Mouse (Mus musculus): ENCODE measurements around the gene Parp3.
"Not testable (repeated sequence)": the region's sequence is repeated elsewhere in the genome, so short reads cannot be mapped to it uniquely, and the experiment has no call there.

Gene Parp3

DNA sequence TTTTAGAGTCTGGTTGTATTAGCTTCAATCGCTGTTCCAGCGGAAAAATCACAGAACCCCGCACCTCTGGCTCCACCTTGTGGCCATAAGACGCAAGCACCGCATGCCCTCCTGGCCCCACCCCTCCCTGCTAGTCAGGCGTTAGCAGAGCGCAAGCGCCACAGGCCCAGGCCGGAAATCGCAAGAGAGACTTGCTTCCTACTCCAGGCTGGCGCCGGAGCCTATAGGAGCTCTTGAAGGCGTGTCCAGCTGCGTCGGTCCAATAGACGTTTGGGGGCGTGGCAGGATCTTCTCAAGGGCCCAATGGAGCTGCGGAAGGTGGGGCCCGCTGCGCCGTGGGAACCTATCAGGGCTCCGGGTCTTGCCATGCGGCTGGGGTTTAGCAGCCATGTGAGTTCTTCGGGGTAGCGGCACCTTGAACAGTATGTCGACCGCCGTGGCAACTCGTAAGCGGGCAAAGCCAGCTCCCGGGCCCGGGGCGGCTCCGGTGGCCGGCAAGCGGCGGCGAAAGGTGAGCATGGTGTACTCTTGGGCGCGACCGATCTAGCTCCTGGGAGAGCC lies at the start of gene Parp3:
Gene Parp3, minus strand, starts transcription at position 26 of the 561 bp plus-strand sequence.
- DNase-seq (ENCODE audit: low read depth in 1 of 2, low spot score in 2 of 2) = peak; percentile 97 to 99

- no peak for DNase-seq (ENCODE audit: low read depth in 1 of 2, low spot score in 2 of 2)
These were observed 43.2 kb upstream of the Parp3 start for GRCm38 (mm10) chr9:106519909-106520308.

DNA sequence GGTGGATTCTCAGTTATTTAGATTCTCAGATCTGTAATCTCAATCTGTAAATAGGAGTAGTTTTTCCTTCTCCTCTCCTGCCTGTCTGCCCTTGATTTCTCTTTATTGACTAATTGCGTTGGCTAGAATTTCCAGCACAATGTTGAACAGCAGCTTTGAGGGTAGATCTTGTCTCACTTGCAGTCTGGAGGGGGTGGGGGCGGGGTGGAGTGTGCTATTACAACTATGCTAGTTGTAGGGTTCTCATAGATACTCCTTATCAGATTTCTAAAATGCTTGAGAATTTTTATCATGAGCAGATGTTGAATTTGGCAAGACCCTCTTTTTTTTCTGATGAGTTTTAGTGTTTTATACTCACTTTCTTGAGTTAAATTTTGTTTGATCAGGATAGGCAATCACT lies 42.7 kb upstream of the Parp3 start:
- DNase-seq (ENCODE audit: low read depth in 1 of 2, low spot score in 2 of 2) = no peak

DNA sequence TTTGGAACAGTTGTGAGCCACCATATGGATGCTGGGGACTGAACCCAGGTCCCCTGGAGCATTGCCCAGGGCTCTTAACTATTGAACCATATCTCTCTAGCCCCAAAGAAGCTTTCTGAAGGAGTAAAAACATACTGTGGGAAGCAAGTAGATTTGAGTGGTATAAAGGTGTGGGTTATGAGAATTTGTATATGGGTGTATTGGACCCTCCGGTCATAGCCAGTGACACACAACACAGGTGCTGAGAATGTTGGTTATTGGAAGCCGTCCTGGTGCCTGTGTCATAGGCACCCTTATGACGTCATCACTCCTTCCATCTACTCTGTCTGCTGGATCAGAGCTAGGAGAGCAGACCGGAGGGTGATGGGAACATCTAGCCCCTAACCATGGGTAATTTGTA lies 37.5 kb upstream of the Parp3 start, which contains the start of gene Iqcf5:
Gene Iqcf5, plus strand, starts transcription at position 301 of the 400 bp plus-strand sequence.
- no peak for DNase-seq (ENCODE audit: low read depth in 1 of 2, low spot score in 2 of 2)

DNA sequence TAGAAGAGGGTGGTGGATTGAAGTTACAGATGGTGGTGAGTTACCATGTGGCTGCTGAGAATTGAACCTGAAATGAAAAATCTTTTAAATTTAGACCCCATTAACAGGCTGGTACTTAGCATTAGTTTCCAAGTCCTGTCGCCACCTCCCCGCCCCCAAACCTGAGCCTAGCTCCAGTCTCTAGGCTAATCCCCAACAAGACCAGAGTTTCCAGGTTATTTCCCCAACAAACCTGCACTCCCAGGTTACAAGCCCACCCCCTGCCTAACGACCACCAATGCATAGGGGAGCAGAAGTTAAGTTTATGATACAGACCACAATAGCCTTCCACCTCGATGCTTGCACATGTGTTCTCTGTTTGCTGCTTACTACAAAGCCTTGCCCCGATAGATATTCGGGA lies 36.8 kb upstream of the Parp3 start:
- DNase-seq (ENCODE audit: low read depth in 1 of 2, low spot score in 2 of 2) = no peak

GRCm38 (mm10) chr9:106512729-106513450 lies 36.1 kb upstream of the Parp3 start:
- DNase-seq (ENCODE audit: low read depth in 1 of 2, low spot score in 2 of 2) = no peak

DNA sequence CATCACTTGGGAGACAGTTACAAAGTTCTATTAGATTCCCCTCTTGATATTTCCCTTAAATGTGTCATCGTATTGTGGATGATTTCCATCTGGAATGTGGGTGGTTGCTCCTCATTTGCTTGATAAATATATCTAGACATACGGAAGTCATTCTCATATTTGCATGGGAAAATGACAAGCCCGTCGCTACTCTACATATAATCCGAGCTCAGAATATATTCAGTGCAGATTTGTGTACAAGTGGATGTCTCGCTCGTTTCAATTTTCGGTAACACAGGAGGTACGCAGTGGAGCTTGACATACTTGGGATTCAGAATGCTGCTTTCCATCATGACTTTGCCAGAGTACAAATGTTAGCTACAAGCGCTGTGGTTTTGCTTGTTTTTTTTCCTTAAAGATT lies 32.6 kb upstream of the Parp3 start:
- DNase-seq (ENCODE audit: low read depth in 1 of 2, low spot score in 2 of 2) = no peak

- no peak for DNase-seq (ENCODE audit: low read depth in 1 of 2, low spot score in 2 of 2)
These were observed 27.5 kb upstream of the Parp3 start for GRCm38 (mm10) chr9:106504246-106504645.

- DNase-seq (ENCODE audit: low read depth in 1 of 2, low spot score in 2 of 2) = no peak
These were observed 25.1 kb upstream of the Parp3 start for GRCm38 (mm10) chr9:106501846-106502245.

DNA sequence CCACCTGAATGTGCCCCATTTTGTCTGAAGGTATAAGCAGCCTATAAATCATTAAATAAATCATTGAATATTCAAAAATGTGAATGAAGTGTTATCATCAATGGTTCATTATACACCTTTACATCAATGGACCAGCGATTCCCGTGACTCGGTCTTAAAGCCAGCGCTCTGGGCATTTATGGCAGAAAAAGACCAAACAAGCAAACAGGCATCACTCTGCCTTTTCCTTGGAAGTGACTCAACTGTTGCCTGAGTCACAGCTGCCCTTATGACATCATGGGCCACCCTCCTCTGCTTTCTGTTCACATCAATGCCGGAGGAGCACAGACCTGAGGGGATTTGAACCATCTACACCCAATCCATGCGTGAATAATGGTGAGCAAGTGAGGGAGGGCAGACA lies 22.9 kb upstream of the Parp3 start, which contains the start of gene Iqcf1:
Gene Iqcf1, plus strand, starts transcription at position 301 of the 400 bp plus-strand sequence.
- no peak for DNase-seq (ENCODE audit: low read depth in 1 of 2, low spot score in 2 of 2)

DNA sequence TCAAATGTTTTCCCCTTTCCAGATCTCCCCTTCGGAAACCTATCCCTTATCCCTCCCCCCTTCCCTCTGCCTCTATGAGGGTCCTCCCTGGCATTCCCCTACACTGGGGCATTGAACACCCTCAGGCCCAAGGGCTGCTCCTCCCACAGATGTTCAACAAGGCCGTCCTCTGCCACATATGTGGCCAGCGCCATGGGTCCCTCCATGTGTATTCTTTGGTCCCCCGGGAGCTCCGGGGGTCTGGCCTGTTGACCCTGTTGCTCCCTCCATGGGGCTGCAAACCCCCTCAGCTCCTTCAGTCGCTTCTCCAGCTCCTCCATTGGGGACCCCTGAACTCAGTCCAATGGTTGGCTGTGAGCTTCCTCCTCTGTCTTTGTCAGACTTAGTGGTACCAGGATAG lies 10.9 kb upstream of the Parp3 start:
- not testable (repeated sequence) for DNase-seq (ENCODE audit: low read depth in 1 of 2, low spot score in 2 of 2)

- DNase-seq (ENCODE audit: low read depth in 1 of 2, low spot score in 2 of 2) = peak in 1 of 2 experiments; percentile 0
These were observed 8.3 kb upstream of the Parp3 start for GRCm38 (mm10) chr9:106485076-106485475.

DNA sequence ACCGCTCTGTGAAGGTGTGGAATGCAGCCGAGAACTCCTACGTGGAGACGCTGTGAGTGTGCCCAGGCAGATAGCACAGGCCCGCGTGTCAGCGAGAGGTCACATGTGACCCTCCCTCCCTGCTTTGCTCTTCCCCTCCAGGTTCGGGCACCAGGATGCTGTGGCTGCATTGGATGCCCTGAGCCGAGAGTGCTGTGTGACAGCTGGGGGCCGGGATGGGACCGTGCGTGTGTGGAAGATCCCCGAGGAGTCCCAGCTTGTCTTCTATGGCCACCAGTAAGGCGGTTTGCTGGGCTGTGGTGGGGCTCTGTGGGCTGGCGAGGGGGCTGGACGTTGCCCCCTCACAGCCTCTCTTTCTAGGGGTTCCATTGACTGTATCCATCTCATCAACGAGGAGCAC lies 6.9 kb upstream of the Parp3 start:
- peak in 1 of 2 experiments; percentile 0 for DNase-seq (ENCODE audit: low read depth in 1 of 2, low spot score in 2 of 2)

DNA sequence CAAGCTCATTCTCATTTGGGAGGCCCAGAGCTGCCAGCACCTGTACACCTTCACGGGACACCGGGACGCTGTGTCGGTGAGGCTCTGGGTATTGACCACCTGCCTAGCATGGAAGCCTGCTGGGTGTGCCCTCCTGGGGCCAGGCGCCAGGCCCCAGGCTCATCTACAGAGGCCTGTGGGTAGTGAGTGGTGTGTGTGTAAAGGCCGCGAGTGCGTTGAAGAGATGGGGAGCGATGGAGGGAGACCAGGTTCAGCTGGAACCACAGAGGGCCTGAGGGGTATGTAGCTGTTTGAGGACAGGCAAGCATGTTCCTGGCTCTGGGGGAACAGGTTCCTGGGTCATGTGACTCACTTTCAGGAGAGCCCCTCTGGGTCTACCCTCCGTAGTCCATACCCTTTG lies 6.4 kb upstream of the Parp3 start:
- DNase-seq (ENCODE audit: low read depth in 1 of 2, low spot score in 2 of 2) = no peak

DNA sequence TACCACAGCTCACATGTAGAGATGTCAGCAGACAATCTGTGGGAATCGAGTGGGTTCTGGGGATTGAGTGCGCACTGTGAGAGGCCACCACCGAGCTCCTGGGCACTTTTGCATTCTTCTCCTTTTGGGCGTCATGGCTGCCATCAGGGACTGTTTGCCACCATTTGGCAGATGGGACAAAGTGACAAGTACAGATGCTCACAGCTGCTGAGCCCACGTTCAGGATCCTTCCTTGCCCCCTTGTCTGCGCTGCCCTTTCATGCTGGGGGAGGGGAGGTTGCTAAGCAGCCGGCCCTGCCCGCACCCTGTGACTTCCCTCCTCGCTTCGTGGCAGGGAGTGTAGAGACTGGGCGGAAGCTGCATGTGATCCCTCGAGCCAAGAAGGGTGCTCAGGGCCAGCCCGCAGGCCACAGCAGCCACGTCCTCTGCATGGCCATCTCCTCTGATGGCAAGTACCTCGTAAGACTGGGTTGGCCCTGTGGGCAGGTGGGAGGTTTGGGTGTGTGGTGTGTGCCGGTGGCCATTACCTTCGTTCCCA lies 5.9 kb upstream of the Parp3 start:
- peak in 1 of 2 experiments; percentile 0 for DNase-seq (ENCODE audit: low read depth in 1 of 2, low spot score in 2 of 2)

DNA sequence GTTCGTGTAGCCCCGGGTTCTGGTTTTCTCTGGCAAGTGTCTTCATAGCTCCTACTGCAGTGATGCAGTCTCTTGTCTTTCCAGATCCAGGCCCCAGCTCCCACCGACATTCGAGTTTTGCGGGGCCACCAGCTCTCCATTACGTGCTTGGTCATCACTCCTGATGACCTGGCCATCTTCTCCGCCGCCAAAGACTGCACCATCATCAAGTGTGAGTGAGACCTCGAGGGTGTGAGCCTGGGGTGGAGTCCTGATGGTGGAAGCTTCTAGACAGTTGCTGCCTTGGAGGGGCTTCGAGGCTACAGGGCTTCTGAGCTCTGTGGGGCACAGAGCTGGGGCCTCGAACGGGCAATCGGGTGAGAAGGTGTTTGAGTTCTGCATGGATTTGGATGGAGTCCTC lies 4.9 kb upstream of the Parp3 start:
- DNase-seq (ENCODE audit: low read depth in 1 of 2, low spot score in 2 of 2) = peak in 1 of 2 experiments; percentile 0

- peak in 1 of 2 experiments; percentile 1 for DNase-seq (ENCODE audit: low read depth in 1 of 2, low spot score in 2 of 2)
These were observed 4.3 kb upstream of the Parp3 start for GRCm38 (mm10) chr9:106481075-106481474.

GRCm38 (mm10) chr9:106480541-106480940 lies 3.8 kb upstream of the Parp3 start:
- no peak for DNase-seq (ENCODE audit: low read depth in 1 of 2, low spot score in 2 of 2)

DNA sequence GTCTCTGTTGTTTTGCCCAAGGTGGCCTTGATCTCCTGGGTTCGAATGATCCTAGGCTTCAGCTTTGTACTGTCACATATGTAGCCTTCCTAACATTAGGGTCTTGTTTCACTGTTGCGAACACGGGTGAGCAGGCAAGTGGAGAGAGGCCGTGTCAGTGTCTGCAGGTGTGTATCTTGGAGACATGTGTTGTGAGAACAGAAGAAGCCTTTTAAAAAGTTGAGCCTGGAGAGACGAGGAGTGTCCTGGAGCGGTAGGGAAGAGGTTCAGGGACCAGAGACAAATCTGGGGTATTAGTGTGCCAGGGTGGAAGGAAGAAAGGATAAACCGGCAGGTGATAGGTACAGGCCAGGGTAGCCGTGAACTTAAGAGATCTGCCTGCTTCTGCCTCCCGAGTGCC lies 1.4 kb upstream of the Parp3 start:
- DNase-seq (ENCODE audit: low read depth in 1 of 2, low spot score in 2 of 2) = no peak

DNA sequence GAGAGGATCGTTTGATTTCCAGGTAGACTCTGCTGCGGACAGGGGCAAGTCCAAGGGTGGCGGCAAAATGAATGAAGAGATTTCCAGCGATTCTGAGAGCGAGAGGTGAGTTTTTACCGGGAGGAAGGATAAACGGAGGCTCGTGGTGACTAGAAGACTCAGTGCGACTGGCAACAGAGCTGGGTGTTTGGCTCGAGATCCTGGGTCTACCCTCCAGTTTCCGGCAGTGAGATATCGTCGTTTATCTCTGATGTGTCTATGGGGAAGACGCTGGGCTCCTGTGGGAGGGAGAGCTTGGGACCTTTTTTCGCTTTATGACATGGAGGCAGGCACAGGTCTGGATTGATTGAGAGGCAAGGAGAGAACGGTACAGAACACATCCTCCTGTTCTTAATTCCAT lies 900 bp upstream of the Parp3 start:
- no peak for DNase-seq (ENCODE audit: low read depth in 1 of 2, low spot score in 2 of 2)

DNA sequence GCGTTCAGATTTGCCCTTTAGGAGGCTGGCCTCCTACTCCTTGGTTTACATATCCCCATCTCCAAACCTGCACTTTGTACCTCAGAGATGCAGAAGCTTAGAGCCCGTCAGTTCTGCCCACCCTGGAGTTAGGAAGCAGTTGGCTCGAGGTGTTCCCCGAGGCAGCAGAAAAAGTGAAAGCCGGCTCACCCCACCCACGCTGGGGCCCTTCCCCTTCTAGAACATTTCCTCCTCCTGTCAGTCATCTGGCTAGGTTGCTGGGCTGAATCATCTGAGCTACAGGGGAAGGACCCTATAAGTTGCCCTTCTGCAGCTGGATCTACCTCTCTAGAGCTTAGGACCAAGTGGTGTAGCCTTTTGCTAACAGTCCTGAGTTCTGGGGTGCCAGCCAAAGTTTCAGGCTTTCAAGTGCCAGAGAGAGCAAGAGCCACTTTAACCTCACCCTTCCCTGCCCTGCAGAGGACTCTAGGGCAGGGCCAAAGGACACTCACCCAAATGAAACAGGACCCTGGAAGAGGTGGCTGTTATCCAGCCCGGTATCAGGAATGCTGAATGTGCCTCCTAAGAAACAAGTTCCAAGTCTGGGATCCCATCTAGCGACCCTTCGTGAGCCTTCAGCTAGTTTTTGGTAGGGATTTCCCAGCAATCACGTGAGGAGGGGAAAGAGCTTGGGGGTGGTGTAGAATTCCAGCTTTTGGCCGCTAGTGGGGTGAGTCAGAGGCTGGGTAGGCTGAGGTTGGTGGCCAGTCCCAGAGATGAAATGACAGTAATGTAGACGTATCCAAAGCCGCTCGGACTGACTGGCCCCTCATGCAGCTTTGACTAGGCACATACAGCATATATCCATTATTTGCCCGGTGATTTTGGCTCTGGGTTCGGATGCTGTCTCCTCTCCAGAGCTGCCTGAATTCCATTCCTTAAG lies 486 bp downstream of the Parp3 start:
- DNase-seq (ENCODE audit: low read depth in 1 of 2, low spot score in 2 of 2) = peak in 1 of 2 experiments; percentile 49

GRCm38 (mm10) chr9:106475663-106476001 lies 1.1 kb downstream of the Parp3 start, which contains the start of gene Rrp9:
Gene Rrp9, plus strand, starts transcription at chr9:106475963.
- no peak for DNase-seq (ENCODE audit: low read depth in 1 of 2, low spot score in 2 of 2)

Data from monocyte, adult 2 months (primary cell).